Mouse (Mus musculus): Measurements from ENCODE around the gene Agrp. TPM values are rescaled to one million over a fixed set of nuclear protein-coding genes. Genes with fewer than 3 reads are reported as not detected.
A peak's percentile ranks its signal among the peaks of the same experiment; 100 is the strongest.

Agrp gene
- polyA plus RNA-seq, 1 experiment = 0.47 TPM

GRCm38 (mm10) chr8:105611836-105612235, 25.4 kb downstream of the Agrp start:
- TF ChIP-seq TCF3 (IDR thresholded peaks at IDR 0.05; ENCODE audit: insufficient read length, low read depth) = no peak
- no peak for TF ChIP-seq E2F4 (IDR thresholded peaks at IDR 0.05; ENCODE audit: insufficient read depth)
- no peak for TF ChIP-seq CEBPB (IDR thresholded peaks at IDR 0.05; ENCODE audit: insufficient read depth, poor library complexity, severe bottlenecking)
- TF ChIP-seq TCF12 (IDR thresholded peaks at IDR 0.05; ENCODE audit: insufficient read depth, poor library complexity, severe bottlenecking) = no peak
- TF ChIP-seq MYOG (IDR thresholded peaks at IDR 0.05; ENCODE audit: control insufficient read depth in 1 of 3, insufficient read depth in 1 of 3, insufficient read length in 2 of 3, low read depth in 2 of 3) = no peak
- no peak for TF ChIP-seq USF1 (IDR thresholded peaks at IDR 0.05; ENCODE audit: low read depth)
- no peak for TF ChIP-seq SRF (IDR thresholded peaks at IDR 0.05; ENCODE audit: control insufficient read depth, insufficient read length, low read depth)
- no peak for TF ChIP-seq MAX (IDR thresholded peaks at IDR 0.05; ENCODE audit: low read depth)
- no peak for TF ChIP-seq POLR2A (IDR thresholded peaks at IDR 0.05; ENCODE audit: insufficient read length, low read depth)
- no peak for TF ChIP-seq REST (IDR thresholded peaks at IDR 0.05; ENCODE audit: insufficient read depth, insufficient read length)
- Histone ChIP-seq H3K79me2 (ENCODE audit: control insufficient read depth, insufficient read depth) (peaks cover 62% of the 10 kb centered on the region), H3K4me2 (ENCODE audit: low read depth) (no peak overlapping the region), H3ac (ENCODE audit: control insufficient read depth, insufficient read length) (no peak overlapping the region), H3K27me3 (ENCODE audit: control insufficient read depth, insufficient read depth, insufficient read length) (no peaks in the 10 kb centered on the region), H3K4me3 (no peak overlapping the region), H3K36me3 (ENCODE audit: control insufficient read depth, insufficient read depth) (peaks cover 12% of the 10 kb centered on the region)

GRCm38 (mm10) chr8:105609771-105610170, 27.4 kb downstream of the Agrp start:
- Histone ChIP-seq H3K79me2 (ENCODE audit: control insufficient read depth, insufficient read depth) (peaks cover 65% of the 10 kb centered on the region), H3K36me3 (ENCODE audit: control insufficient read depth, insufficient read depth) (no peaks in the 10 kb centered on the region), H3K4me3 (no peak overlapping the region), H3ac (ENCODE audit: control insufficient read depth, insufficient read length) (no peak overlapping the region), H3K27me3 (ENCODE audit: control insufficient read depth, insufficient read depth, insufficient read length) (no peaks in the 10 kb centered on the region), H3K4me2 (ENCODE audit: low read depth) (peak overlapping the region; percentile 6)
- no peak for TF ChIP-seq CEBPB (IDR thresholded peaks at IDR 0.05; ENCODE audit: insufficient read depth, poor library complexity, severe bottlenecking)
- TF ChIP-seq REST (IDR thresholded peaks at IDR 0.05; ENCODE audit: insufficient read depth, insufficient read length) = no peak
- no peak for TF ChIP-seq USF1 (IDR thresholded peaks at IDR 0.05; ENCODE audit: low read depth)

- peak overlapping the region; percentile 6 for H3K4me2 ChIP-seq (ENCODE audit: low read depth)
- no peak overlapping the region for H3K4me3 ChIP-seq
- no peaks in the 10 kb centered on the region for H3K36me3 ChIP-seq (ENCODE audit: control insufficient read depth, insufficient read depth)
- H3ac ChIP-seq (ENCODE audit: control insufficient read depth, insufficient read length) = no peak overlapping the region
- H3K27me3 ChIP-seq (ENCODE audit: control insufficient read depth, insufficient read depth, insufficient read length) = no peaks in the 10 kb centered on the region
- TF ChIP-seq REST (IDR thresholded peaks at IDR 0.05; ENCODE audit: insufficient read depth, insufficient read length) = no peak
- TF ChIP-seq TCF12 (IDR thresholded peaks at IDR 0.05; ENCODE audit: insufficient read depth, poor library complexity, severe bottlenecking) = no peak
- no peak for TF ChIP-seq CEBPB (IDR thresholded peaks at IDR 0.05; ENCODE audit: insufficient read depth, poor library complexity, severe bottlenecking)
- TF ChIP-seq E2F4 (IDR thresholded peaks at IDR 0.05; ENCODE audit: insufficient read depth) = no peak
- TF ChIP-seq USF1 (IDR thresholded peaks at IDR 0.05; ENCODE audit: low read depth) = no peak
- TF ChIP-seq MYOG (IDR thresholded peaks at IDR 0.05; ENCODE audit: control insufficient read depth in 1 of 3, insufficient read depth in 1 of 3, insufficient read length in 2 of 3, low read depth in 2 of 3) = no peak
- TF ChIP-seq POLR2A (IDR thresholded peaks at IDR 0.05; ENCODE audit: insufficient read length, low read depth) = no peak
- no peak for TF ChIP-seq SRF (IDR thresholded peaks at IDR 0.05; ENCODE audit: control insufficient read depth, insufficient read length, low read depth)
- TF ChIP-seq MAX (IDR thresholded peaks at IDR 0.05; ENCODE audit: low read depth) = no peak
- no peak for TF ChIP-seq MYOD1 (IDR thresholded peaks at IDR 0.05; ENCODE audit: control insufficient read depth in 1 of 3, insufficient read length in 2 of 3, low read depth in 2 of 3)
- no peak for TF ChIP-seq TCF3 (IDR thresholded peaks at IDR 0.05; ENCODE audit: insufficient read length, low read depth)
- no peak for TF ChIP-seq POLR2AphosphoS2 (IDR thresholded peaks at IDR 0.05; ENCODE audit: insufficient read length, low read depth)
- peaks cover 65% of the 10 kb centered on the region for H3K79me2 ChIP-seq (ENCODE audit: control insufficient read depth, insufficient read depth)
Observed at GRCm38 (mm10) chr8:105609355-105609754, 27.8 kb downstream of the Agrp start.

- Histone ChIP-seq H3ac (ENCODE audit: control insufficient read depth, insufficient read length) (no peak overlapping the region), H3K36me3 (ENCODE audit: control insufficient read depth, insufficient read depth) (no peaks in the 10 kb centered on the region), H3K79me2 (ENCODE audit: control insufficient read depth, insufficient read depth) (peaks cover 61% of the 10 kb centered on the region), H3K4me3 (peak overlapping the region; percentile 84), H3K4me2 (ENCODE audit: low read depth) (no peak overlapping the region), H3K27me3 (ENCODE audit: control insufficient read depth, insufficient read depth, insufficient read length) (no peaks in the 10 kb centered on the region)
- TF ChIP-seq MYOD1 (IDR thresholded peaks at IDR 0.05; ENCODE audit: control insufficient read depth in 1 of 3, insufficient read length in 2 of 3, low read depth in 2 of 3) = no peak
- no peak for TF ChIP-seq POLR2A (IDR thresholded peaks at IDR 0.05; ENCODE audit: insufficient read length, low read depth)
- no peak for TF ChIP-seq E2F4 (IDR thresholded peaks at IDR 0.05; ENCODE audit: insufficient read depth)
- no peak for TF ChIP-seq TCF12 (IDR thresholded peaks at IDR 0.05; ENCODE audit: insufficient read depth, poor library complexity, severe bottlenecking)
- no peak for TF ChIP-seq USF1 (IDR thresholded peaks at IDR 0.05; ENCODE audit: low read depth)
- no peak for TF ChIP-seq POLR2AphosphoS2 (IDR thresholded peaks at IDR 0.05; ENCODE audit: insufficient read length, low read depth)
- TF ChIP-seq TCF3 (IDR thresholded peaks at IDR 0.05; ENCODE audit: insufficient read length, low read depth) = no peak
- TF ChIP-seq MAX (IDR thresholded peaks at IDR 0.05; ENCODE audit: low read depth) = no peak
- TF ChIP-seq CEBPB (IDR thresholded peaks at IDR 0.05; ENCODE audit: insufficient read depth, poor library complexity, severe bottlenecking) = no peak
- TF ChIP-seq REST (IDR thresholded peaks at IDR 0.05; ENCODE audit: insufficient read depth, insufficient read length) = no peak
- no peak for TF ChIP-seq MYOG (IDR thresholded peaks at IDR 0.05; ENCODE audit: control insufficient read depth in 1 of 3, insufficient read depth in 1 of 3, insufficient read length in 2 of 3, low read depth in 2 of 3)
- TF ChIP-seq SRF (IDR thresholded peaks at IDR 0.05; ENCODE audit: control insufficient read depth, insufficient read length, low read depth) = no peak
Observed at GRCm38 (mm10) chr8:105607684-105608083, 29.5 kb downstream of the Agrp start.

GRCm38 (mm10) chr8:105607062-105607461, 30.1 kb downstream of the Agrp start:
- TF ChIP-seq MAX (IDR thresholded peaks at IDR 0.05; ENCODE audit: low read depth) (no peak), E2F4 (IDR thresholded peaks at IDR 0.05; ENCODE audit: insufficient read depth) (no peak), TCF3 (IDR thresholded peaks at IDR 0.05; ENCODE audit: insufficient read length, low read depth) (no peak), CEBPB (IDR thresholded peaks at IDR 0.05; ENCODE audit: insufficient read depth, poor library complexity, severe bottlenecking) (no peak), USF1 (IDR thresholded peaks at IDR 0.05; ENCODE audit: low read depth) (no peak), TCF12 (IDR thresholded peaks at IDR 0.05; ENCODE audit: insufficient read depth, poor library complexity, severe bottlenecking) (no peak), MYOG (IDR thresholded peaks at IDR 0.05; ENCODE audit: control insufficient read depth in 1 of 3, insufficient read depth in 1 of 3, insufficient read length in 2 of 3, low read depth in 2 of 3) (no peak), POLR2A (IDR thresholded peaks at IDR 0.05; ENCODE audit: insufficient read length, low read depth) (no peak), MYOD1 (IDR thresholded peaks at IDR 0.05; ENCODE audit: control insufficient read depth in 1 of 3, insufficient read length in 2 of 3, low read depth in 2 of 3) (no peak), SRF (IDR thresholded peaks at IDR 0.05; ENCODE audit: control insufficient read depth, insufficient read length, low read depth) (no peak), POLR2AphosphoS2 (IDR thresholded peaks at IDR 0.05; ENCODE audit: insufficient read length, low read depth) (no peak)
- peak overlapping the region; percentile 84 for H3K4me3 ChIP-seq
- H3K36me3 ChIP-seq (ENCODE audit: control insufficient read depth, insufficient read depth) = no peaks in the 10 kb centered on the region

More at GRCm38 (mm10) chr8:105607062-105607461, 30.1 kb downstream of the Agrp start:
- no peaks in the 10 kb centered on the region for H3K27me3 ChIP-seq (ENCODE audit: control insufficient read depth, insufficient read depth, insufficient read length)
- peak overlapping the region; percentile 98 for H3K4me2 ChIP-seq (ENCODE audit: low read depth)
- no peak overlapping the region for H3ac ChIP-seq (ENCODE audit: control insufficient read depth, insufficient read length)
- H3K79me2 ChIP-seq (ENCODE audit: control insufficient read depth, insufficient read depth) = peaks cover 55% of the 10 kb centered on the region
